9 mouse cellular contexts compared by ENCODE assay signal in the genomic region with DNA sequence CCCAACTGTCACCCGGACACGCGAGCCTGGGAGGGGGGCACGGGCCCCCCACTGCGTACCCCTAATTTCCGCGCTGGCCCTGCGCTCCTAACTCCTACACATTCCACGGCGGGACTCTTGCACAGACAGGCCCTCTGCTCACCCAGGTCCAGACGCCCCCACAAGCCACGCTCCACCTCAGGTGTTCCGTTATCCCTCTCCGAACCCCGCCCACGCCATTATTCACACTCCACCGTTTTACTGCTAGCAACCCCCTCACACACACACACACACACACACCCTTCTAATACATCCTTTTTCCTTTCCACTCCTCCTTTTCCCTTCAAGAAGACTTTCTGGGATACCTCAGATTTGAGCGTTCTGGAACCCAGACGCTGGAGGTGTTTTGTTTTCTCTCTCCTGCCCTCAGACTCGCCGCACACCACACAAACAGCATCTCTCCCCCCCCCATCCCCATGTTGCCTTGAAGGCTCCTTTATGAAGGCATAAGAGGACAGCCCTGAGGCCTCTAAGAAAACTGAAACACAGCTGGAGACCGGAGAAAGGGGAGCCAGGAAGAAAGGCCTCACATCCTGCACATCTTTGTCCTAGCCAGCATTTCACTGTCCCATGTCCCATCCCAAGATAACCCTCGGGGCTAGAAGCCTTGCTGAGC. TPM values are rescaled to one million over a fixed set of nuclear protein-coding genes. Genes with fewer than 3 reads are reported as not detected.
DNase-seq lines count a peak whose midpoint lies in the region; ATAC-seq and TF ChIP-seq lines count a peak whose summit lies in the region.
"Had no signal": no experiment of that assay in that cellular context is flagged by ENCODE, and none has a peak within 500 bp of the region (broad histone marks: within the 10 kb centered on the region; RNA-seq: fewer than 3 reads in every experiment).

No protein-coding gene starts in this region.

- H3K79me2 ChIP-seq in macrophage (ENCODE audit: inconsistent target) = peaks cover 22% of the 10 kb centered on the region; the same call in 1 of the 2 replicates

- H3K9me3 ChIP-seq in lung, embryonic 14.5 days (ENCODE audit: low read depth, low read length) = no peaks in the 10 kb centered on the region
- no peaks in the 10 kb centered on the region for H3K9me3 ChIP-seq in hindbrain, embryonic 10.5 days

- H3K4me1 ChIP-seq in lung, embryonic 14.5 days (ENCODE audit: insufficient read depth) = peaks cover 42% of the 10 kb centered on the region
- peaks cover 51% of the 10 kb centered on the region for H3K4me1 ChIP-seq in bone marrow macrophage, adult 2 months (ENCODE audit: control insufficient read depth, insufficient read depth, low read length)
- peaks cover 97% of the 10 kb centered on the region for H3K4me1 ChIP-seq in hindbrain, embryonic 10.5 days (replicated peaks)

- no peak for TF ChIP-seq CTCF in lung, embryonic 14.5 days (IDR thresholded peaks at IDR 0.05; ENCODE audit: low read depth)
- TF ChIP-seq CTCF in bone marrow macrophage, adult 2 months (IDR thresholded peaks at IDR 0.05; ENCODE audit: low read depth, low read length) = no peak

- peak overlapping the region; percentile 100 for H3K4me2 ChIP-seq in lung, embryonic 14.5 days

- TF ChIP-seq POLR2A in bone marrow macrophage, adult 2 months (IDR thresholded peaks at IDR 0.05; ENCODE audit: borderline replicate concordance, low read depth, low read length) = no peak

- H3K27me3 ChIP-seq in lung, embryonic 14.5 days (ENCODE audit: insufficient read depth, low read length) = peaks cover 3% of the 10 kb centered on the region; the same call in 1 of the 2 replicates
- H3K27me3 ChIP-seq in hindbrain, embryonic 10.5 days (ENCODE audit: insufficient read depth, poor library complexity, severe bottlenecking) = peaks cover 77% of the 10 kb centered on the region

- peak overlapping the region; percentile 70 for H3K9ac ChIP-seq in lung, embryonic 14.5 days

- no peak overlapping the region; the same call in 1 of the 2 replicates for H3K27ac ChIP-seq in lung, embryonic 14.5 days (ENCODE audit: low read depth)
- no peak overlapping the region for H3K27ac ChIP-seq in bone marrow macrophage, adult 2 months (ENCODE audit: insufficient read depth, low read depth, low read length)
- peak overlapping the region; percentile 88 for H3K27ac ChIP-seq in hindbrain, embryonic 10.5 days
- no peak overlapping the region for H3K27ac ChIP-seq in macrophage

- ATAC-seq in lung, embryonic 14.5 days (ENCODE audit: insufficient read depth) = no peak

- peak overlapping the region; percentile 63 for H3K4me3 ChIP-seq in lung, embryonic 14.5 days (ENCODE audit: low read depth, low read length)
- peak overlapping the region; percentile 84 for H3K4me3 ChIP-seq in bone marrow macrophage, adult 2 months (ENCODE audit: insufficient read depth, low read length)
- peak overlapping the region; percentile 69 for H3K4me3 ChIP-seq in hindbrain, embryonic 10.5 days
- peak overlapping the region; percentile 58; the same call in 1 of the 2 replicates for H3K4me3 ChIP-seq in macrophage (ENCODE audit: inconsistent target)

- H3K36me3 ChIP-seq in lung, embryonic 14.5 days (ENCODE audit: insufficient read depth) = no peaks in the 10 kb centered on the region
- no peaks in the 10 kb centered on the region for H3K36me3 ChIP-seq in hindbrain, embryonic 10.5 days
- no peaks in the 10 kb centered on the region for H3K36me3 ChIP-seq in macrophage (ENCODE audit: inconsistent target)

- WGBS in lung, embryonic 14.5 days = 10% methylated on average over 23 of the region's 23 CpGs
- 2% methylated on average over 23 of the region's 23 CpGs for WGBS in hindbrain, embryonic 10.5 days
- WGBS in macrophage (ENCODE audit: missing documents) = 29% methylated on average over 21 of the region's 23 CpGs

- no peak for DNase-seq in lung, embryonic 14.5 days
- DNase-seq in lung, postnatal 36 days = no peak
- DNase-seq in hindbrain, embryonic 10.5 days (ENCODE audit: low spot score) = no peak
- no peak for DNase-seq in layer of hippocampus, postnatal 36 days
- no peak for DNase-seq in embryo, embryonic 11 days
- no peak for DNase-seq in spleen, adult 12 weeks (ENCODE audit: low spot score)

RNA-seq across cellular contexts. Expression of gene Slc29a1, which starts 3.5 kb away (rescaled TPM):
- polyA plus RNA-seq in lung, embryonic 14.5 days (2014; fragmentation: Nextera tagmentation; extraction: Ambion mirVana) = 75.4 and 82.2 TPM in 2 replicates
- polyA plus RNA-seq in bone marrow macrophage, adult 2 months (2012; ENCODE audit: insufficient read depth, insufficient read length, missing spikeins) = 88.6 and 93.9 TPM in 2 replicates
- polyA plus RNA-seq in hindbrain, embryonic 10.5 days (2016; fragmentation: Nextera tagmentation; extraction: Ambion mirVana) = 60.4 and 72.0 TPM in 2 replicates
- 100 to 1,000 TPM in 1 of 26 experiments, 10 to 100 TPM in 25; 14.6 to 121 (median 42.6) TPM for total RNA-seq in macrophage (2018; cell fraction: chromatin; rRNA removed)
- total RNA-seq in macrophage (2018; cell fraction: cytosol; rRNA removed) = 10 to 100 TPM; 33.8 to 79.3 (median 46.1) TPM
- total RNA-seq in macrophage (2018; cell fraction: nucleus; rRNA removed) = 100 to 1,000 TPM in 2 of 26 experiments, 10 to 100 TPM in 24; 34.5 to 101 (median 54.4) TPM
- polyA plus RNA-seq in macrophage (2018) = 69.7 to 95.8 TPM (median 74.1 TPM) in 3 replicates
- 10 to 100 TPM; 20.8 to 21.5 TPM for total RNA-seq in layer of hippocampus, postnatal 36 days (2021)

RNA-seq across cellular contexts. Expression of gene Mymx, which starts 6.0 kb away (rescaled TPM):
- not detected in 2 replicates for polyA plus RNA-seq in lung, embryonic 14.5 days (2014; fragmentation: Nextera tagmentation; extraction: Ambion mirVana)
- polyA plus RNA-seq in bone marrow macrophage, adult 2 months (2012; ENCODE audit: insufficient read depth, insufficient read length, missing spikeins) = not detected in 2 replicates
- 0.62 TPM in 1 of 2 replicates, not detected in the other for polyA plus RNA-seq in hindbrain, embryonic 10.5 days (2016; fragmentation: Nextera tagmentation; extraction: Ambion mirVana)
- total RNA-seq in macrophage (2018; cell fraction: chromatin; rRNA removed) = not detected
- not detected for total RNA-seq in macrophage (2018; cell fraction: cytosol; rRNA removed)
- total RNA-seq in macrophage (2018; cell fraction: nucleus; rRNA removed) = not detected
- not detected in 3 replicates for polyA plus RNA-seq in macrophage (2018)
- not detected for total RNA-seq in layer of hippocampus, postnatal 36 days (2021)
- total RNA-seq: common myeloid progenitor, adult 5-6 weeks had no signal

RNA-seq across cellular contexts. Expression of gene Hsp90ab1, which starts 22.8 kb away (rescaled TPM):
- polyA plus RNA-seq in lung, embryonic 14.5 days (2014; fragmentation: Nextera tagmentation; extraction: Ambion mirVana) = 1,512 and 1,564 TPM in 2 replicates
- polyA plus RNA-seq in bone marrow macrophage, adult 2 months (2012; ENCODE audit: insufficient read depth, insufficient read length, missing spikeins) = 586 and 617 TPM in 2 replicates
- 1,585 and 2,006 TPM in 2 replicates for polyA plus RNA-seq in hindbrain, embryonic 10.5 days (2016; fragmentation: Nextera tagmentation; extraction: Ambion mirVana)
- 100 to 1,000 TPM in 24 of 26 experiments, 10 to 100 TPM in 2; 75.3 to 326 (median 157) TPM for total RNA-seq in macrophage (2018; cell fraction: chromatin; rRNA removed)
- 1,000 to 10,000 TPM in 1 of 26 experiments, 100 to 1,000 TPM in 25; 478 to 1,021 (median 622) TPM for total RNA-seq in macrophage (2018; cell fraction: cytosol; rRNA removed)
- total RNA-seq in macrophage (2018; cell fraction: nucleus; rRNA removed) = 100 to 1,000 TPM; 134 to 740 (median 322) TPM
- 519 to 1,022 TPM (median 909 TPM) in 3 replicates for polyA plus RNA-seq in macrophage (2018)
- total RNA-seq in layer of hippocampus, postnatal 36 days (2021) = 1,000 to 10,000 TPM; 1,811 to 1,865 TPM

RNA-seq across cellular contexts. Expression of gene Slc35b2, which starts 32.2 kb away (rescaled TPM):
- polyA plus RNA-seq in lung, embryonic 14.5 days (2014; fragmentation: Nextera tagmentation; extraction: Ambion mirVana) = 130 and 137 TPM in 2 replicates
- polyA plus RNA-seq in bone marrow macrophage, adult 2 months (2012; ENCODE audit: insufficient read depth, insufficient read length, missing spikeins) = 73.7 and 83.1 TPM in 2 replicates
- 121 TPM in 2 replicates for polyA plus RNA-seq in hindbrain, embryonic 10.5 days (2016; fragmentation: Nextera tagmentation; extraction: Ambion mirVana)
- total RNA-seq in macrophage (2018; cell fraction: chromatin; rRNA removed) = 100 to 1,000 TPM in 12 of 26 experiments, 10 to 100 TPM in 14; 21.2 to 410 (median 74.1) TPM
- total RNA-seq in macrophage (2018; cell fraction: cytosol; rRNA removed) = 10 to 100 TPM; 41.0 to 71.6 (median 56.5) TPM
- 100 to 1,000 TPM in 13 of 26 experiments, 10 to 100 TPM in 13; 49.8 to 383 (median 91.4) TPM for total RNA-seq in macrophage (2018; cell fraction: nucleus; rRNA removed)
- polyA plus RNA-seq in macrophage (2018) = 41.2 to 72.8 TPM (median 58.2 TPM) in 3 replicates
- 10 to 100 TPM; 28.2 to 29.4 TPM for total RNA-seq in layer of hippocampus, postnatal 36 days (2021)

RNA-seq across cellular contexts. Expression of gene Nfkbie, which starts 40.4 kb away (rescaled TPM):
- 2.3 and 3.1 TPM in 2 replicates for polyA plus RNA-seq in lung, embryonic 14.5 days (2014; fragmentation: Nextera tagmentation; extraction: Ambion mirVana)
- 27.0 and 30.8 TPM in 2 replicates for polyA plus RNA-seq in bone marrow macrophage, adult 2 months (2012; ENCODE audit: insufficient read depth, insufficient read length, missing spikeins)
- 8.3 and 9.7 TPM in 2 replicates for polyA plus RNA-seq in hindbrain, embryonic 10.5 days (2016; fragmentation: Nextera tagmentation; extraction: Ambion mirVana)
- 100 to 1,000 TPM in 18 of 26 experiments, 10 to 100 TPM in 8; 11.3 to 677 (median 279) TPM for total RNA-seq in macrophage (2018; cell fraction: chromatin; rRNA removed)
- total RNA-seq in macrophage (2018; cell fraction: cytosol; rRNA removed) = 100 to 1,000 TPM in 8 of 26 experiments, 10 to 100 TPM in 16, 1 to 10 TPM in 2; 7.9 to 269 (median 43.5) TPM
- total RNA-seq in macrophage (2018; cell fraction: nucleus; rRNA removed) = 100 to 1,000 TPM in 19 of 26 experiments, 10 to 100 TPM in 6, 1 to 10 TPM in 1; 9.8 to 645 (median 296) TPM
- polyA plus RNA-seq in macrophage (2018) = 5.5 to 11.3 TPM (median 9.9 TPM) in 3 replicates
- 1 to 10 TPM; 2.6 to 3.4 TPM for total RNA-seq in layer of hippocampus, postnatal 36 days (2021)
